Mouse (Mus musculus) gastrocnemius, adult 2 months (tissue): ENCODE data around the gene Msrb2. TPM values are rescaled to one million over a fixed set of nuclear protein-coding genes. Genes with fewer than 3 reads are reported as not detected.

ENCODE experiments used
- DNase-seq: peaks from one replicate; pipeline ENCODE4 v3.0.0; 2022
- H3K27ac ChIP-seq: fragments of 200-600 bp; 2 replicates; pipeline ENCODE4 v1.8.1; 2022; ENCODE audit warnings: mild to moderate bottlenecking
- H3K4me3 ChIP-seq: fragments of 200-600 bp; 2 replicates; pipeline ENCODE4 v1.8.1; 2022; ENCODE audit warnings: mild to moderate bottlenecking, moderate library complexity
- CTCF ChIP-seq: fragments of 200-600 bp; IDR thresholded peaks from 2 replicates; pipeline ENCODE4 v1.8.1; 2022; ENCODE audit warnings: antibody characterized with exemption, mild to moderate bottlenecking, moderate library complexity
- intact Hi-C: fragments of 180-260 bp; cut with DNase I; formaldehyde crosslinking; loops from one replicate; pipeline ENCODE4 v1.15.1; 2025
- long read RNA-seq, 2 experiments: library from polyadenylated mRNA; stranded (forward); transcript quantifications; one replicate each; pipeline ENCODE4 v2.0.0; 2021
- total RNA-seq, 2 experiments: library from RNA; stranded (reverse); gene quantifications; 2 replicates each; pipeline ENCODE4 v1.2.3; 2021

Msrb2 gene
- 10 to 100 TPM; 14.7 to 24.2 TPM for total RNA-seq
- long read RNA-seq, experiment 1, transcript Msrb2-201 (5 exons, 1,196 nt) = major isoform, 39 of 42 reads
- long read RNA-seq, experiment 1, partial matches to known transcripts = 0 of 42 reads
- long read RNA-seq, experiment 1, other reads (novel, unspliced or antisense) = 3 of 42 reads
- long read RNA-seq, experiment 2, transcript Msrb2-201 (5 exons, 1,196 nt) = major isoform, 38 of 42 reads
- long read RNA-seq, experiment 2, partial matches to known transcripts = 0 of 42 reads
- long read RNA-seq, experiment 2, other reads (novel, unspliced or antisense) = 4 of 42 reads

GRCm38 (mm10) chr2:19371390-19372158 lies at the start of gene Msrb2:
TSS of gene Msrb2 (plus strand) at chr2:19371440.
- peak; percentile 85 for DNase-seq
- peak within 1 kb of the TSS; percentile 98 for H3K27ac ChIP-seq
- intact Hi-C loops = loop anchor here (5.0 kb wide), 1 partner anchor 499 kb away; no protein-coding TSS in a partner anchor
- H3K4me3 ChIP-seq = peak within 1 kb of the TSS; percentile 97
- peak; percentile 73 for TF ChIP-seq CTCF

- intact Hi-C loops = no loop called here
- Histone ChIP-seq H3K4me3 (no peak overlapping the region), H3K27ac (no peak overlapping the region)
- DNase-seq = no peak
- no peak for TF ChIP-seq CTCF
These were observed 48.8 kb upstream of the Msrb2 start for GRCm38 (mm10) chr2:19322448-19322847.

- DNase-seq = no peak
- no peak overlapping the region for H3K27ac ChIP-seq
- intact Hi-C loops = no loop called here
- no peak for TF ChIP-seq CTCF
- no peak overlapping the region for H3K4me3 ChIP-seq
These were observed 44.9 kb upstream of the Msrb2 start for GRCm38 (mm10) chr2:19326376-19326775.

DNA sequence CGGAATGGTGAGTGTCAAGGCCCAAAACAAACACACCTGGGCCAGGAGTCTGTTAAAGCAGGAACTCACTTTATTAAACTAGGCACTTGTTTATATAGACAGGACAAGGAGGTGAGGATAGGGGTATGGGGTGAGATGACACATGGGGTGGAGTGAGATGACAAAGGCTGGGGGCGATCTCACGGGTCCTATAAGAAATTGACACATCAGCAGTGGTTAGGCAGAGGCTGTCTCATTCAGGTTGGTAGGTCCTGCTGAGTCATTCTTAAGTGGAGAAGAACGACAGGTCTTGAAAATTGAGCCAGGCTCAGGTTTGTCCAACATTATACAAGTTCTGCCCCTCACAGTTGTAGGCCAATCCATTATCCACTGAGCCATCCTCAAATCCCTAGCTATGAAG lies 43.4 kb upstream of the Msrb2 start:
- Histone ChIP-seq H3K4me3 (no peak overlapping the region), H3K27ac (no peak overlapping the region)
- DNase-seq = no peak
- no peak for TF ChIP-seq CTCF
- intact Hi-C loops = no loop called here

GRCm38 (mm10) chr2:19343901-19344635 lies 27.2 kb upstream of the Msrb2 start:
- DNase-seq = peak; percentile 18
- no peak for TF ChIP-seq CTCF
- intact Hi-C loops = loop anchor here (5.0 kb wide), 2 partner anchors 472 to 1917 kb away; no protein-coding TSS in a partner anchor
- peak overlapping the region; percentile 57 for H3K4me3 ChIP-seq
- H3K27ac ChIP-seq = peak overlapping the region; percentile 58

DNA sequence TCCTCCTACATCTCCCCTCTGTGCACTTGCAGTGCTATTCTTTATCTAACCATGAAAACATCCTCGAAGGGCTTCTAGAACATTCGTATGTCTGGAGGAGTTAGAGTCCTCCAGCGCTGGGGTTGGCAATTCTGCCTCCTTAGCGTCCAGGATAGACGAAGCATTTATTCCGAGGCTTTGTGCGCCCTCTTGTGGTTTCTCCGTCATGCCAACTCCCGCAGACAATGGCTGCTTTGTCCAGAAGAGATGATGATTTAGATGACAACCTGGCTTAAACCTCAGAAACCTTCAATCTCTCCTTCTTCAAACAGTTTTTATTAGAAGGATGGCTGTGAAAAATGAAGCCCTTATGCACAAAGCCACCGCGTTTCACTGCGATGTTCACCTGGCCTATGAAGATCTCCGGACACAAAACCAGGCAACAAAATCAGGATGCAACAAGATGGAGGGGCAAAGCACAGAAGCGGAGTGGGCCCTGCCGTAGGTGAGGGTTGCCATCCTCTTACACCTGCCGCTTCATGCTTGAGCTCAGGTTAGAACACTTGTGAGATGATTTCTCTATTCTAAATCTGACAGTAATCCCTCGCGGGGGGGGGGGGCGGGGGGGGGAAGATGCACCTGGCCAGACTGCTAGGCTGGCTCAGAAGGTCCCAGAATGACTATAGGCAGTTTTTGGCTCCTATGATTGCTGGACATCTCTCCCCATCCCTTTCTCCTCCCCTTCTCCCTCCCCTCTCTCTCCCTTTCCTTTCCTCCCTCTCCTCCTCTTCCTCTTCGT lies 26.4 kb upstream of the Msrb2 start:
- H3K4me3 ChIP-seq = peak overlapping the region; percentile 57
- DNase-seq = peak; percentile 86
- peak; percentile 87 for TF ChIP-seq CTCF
- intact Hi-C loops = loop anchor here (5.0 kb wide), 2 partner anchors 473 to 1918 kb away; no protein-coding TSS in a partner anchor
- H3K27ac ChIP-seq = peak overlapping the region; percentile 58

GRCm38 (mm10) chr2:19345414-19345964 lies 25.8 kb upstream of the Msrb2 start:
- no peak for DNase-seq
- intact Hi-C loops = no loop called here
- no peak for TF ChIP-seq CTCF

GRCm38 (mm10) chr2:19348454-19348853 lies 22.8 kb upstream of the Msrb2 start:
- no peak overlapping the region for H3K4me3 ChIP-seq
- no peak for DNase-seq
- intact Hi-C loops = no loop called here
- H3K27ac ChIP-seq = no peak overlapping the region
- TF ChIP-seq CTCF = no peak

More at GRCm38 (mm10) chr2:19345414-19345964, 25.8 kb upstream of the Msrb2 start:
- Histone ChIP-seq H3K27ac (no peak overlapping the region), H3K4me3 (no peak overlapping the region)

DNA sequence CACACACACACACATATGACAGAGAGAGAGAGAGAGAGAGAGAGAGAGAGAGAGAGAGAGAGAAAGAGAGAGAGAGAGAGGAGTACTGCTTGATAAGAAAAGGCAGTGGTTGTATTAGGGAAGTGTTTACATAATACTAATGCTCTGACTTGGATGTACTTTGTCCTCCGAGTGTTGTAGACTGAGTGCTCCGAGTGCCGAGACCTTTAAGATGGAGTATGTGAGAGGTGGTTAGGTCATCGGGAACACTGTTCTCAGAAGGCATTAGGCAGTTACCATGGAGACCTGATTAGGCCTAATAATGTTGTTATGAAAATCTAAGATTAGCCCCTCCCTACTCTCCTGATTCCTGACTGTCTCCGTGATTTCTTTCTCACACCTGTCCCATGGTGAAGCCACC lies 21.1 kb upstream of the Msrb2 start:
- no peak overlapping the region for H3K27ac ChIP-seq
- H3K4me3 ChIP-seq = no peak overlapping the region
- intact Hi-C loops = no loop called here
- no peak for TF ChIP-seq CTCF
- no peak for DNase-seq

DNA sequence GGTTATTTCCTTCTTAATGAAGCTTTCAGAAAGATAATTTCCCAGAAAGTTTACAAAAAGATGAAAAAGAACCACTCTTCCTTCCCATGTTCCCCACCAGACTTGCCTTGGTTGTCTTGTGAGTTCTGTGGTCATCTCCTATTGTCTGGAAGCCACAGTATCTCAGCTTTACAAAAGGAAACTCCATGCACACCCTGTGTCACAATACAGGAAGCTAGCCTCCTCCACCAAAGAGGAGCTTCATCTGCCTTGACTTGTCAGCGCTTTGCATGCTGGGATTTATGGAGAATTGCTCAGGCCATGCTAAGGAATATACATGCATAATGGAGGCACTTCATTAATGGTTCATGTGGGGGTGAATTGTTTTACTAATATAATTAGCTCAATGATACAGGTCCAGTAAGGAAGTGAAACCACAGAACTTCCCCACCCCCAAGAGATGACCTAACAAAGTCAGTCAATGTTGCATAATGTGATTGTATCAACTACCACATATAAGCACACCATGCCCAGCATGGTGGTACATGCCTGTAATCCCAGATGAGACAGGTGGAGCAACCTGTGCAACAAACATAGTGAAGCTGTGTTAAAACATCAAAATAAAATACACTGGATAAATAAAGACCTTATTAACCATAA lies 19.5 kb upstream of the Msrb2 start:
- intact Hi-C loops = no loop called here
- no peak for TF ChIP-seq CTCF
- no peak for DNase-seq
- H3K27ac ChIP-seq = no peak overlapping the region
- H3K4me3 ChIP-seq = no peak overlapping the region

DNA sequence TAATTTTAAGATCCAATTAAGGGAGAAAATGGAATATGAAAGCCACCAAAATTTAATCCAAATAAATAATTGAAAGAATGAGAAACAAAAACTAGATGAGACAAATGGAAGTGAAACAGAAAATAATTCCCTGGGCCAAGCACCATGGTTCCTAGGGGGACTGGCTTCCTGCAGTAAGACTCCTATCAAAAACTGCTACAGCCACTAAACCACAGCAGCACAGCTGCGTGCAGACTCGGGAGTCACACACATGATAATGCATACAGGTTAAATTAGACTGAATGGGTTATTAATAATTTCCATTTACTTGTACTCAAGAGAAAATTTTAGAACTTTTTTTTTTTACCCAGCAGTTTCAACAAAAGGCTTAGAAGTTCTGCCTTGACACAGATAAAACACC lies 18.1 kb upstream of the Msrb2 start:
- Histone ChIP-seq H3K4me3 (no peak overlapping the region), H3K27ac (no peak overlapping the region)
- no peak for DNase-seq
- TF ChIP-seq CTCF = no peak
- intact Hi-C loops = no loop called here

GRCm38 (mm10) chr2:19362880-19363279 lies 8.4 kb upstream of the Msrb2 start:
- no peak overlapping the region for H3K4me3 ChIP-seq
- no peak for DNase-seq
- H3K27ac ChIP-seq = no peak overlapping the region
- TF ChIP-seq CTCF = no peak
- intact Hi-C loops = no loop called here
